11 mouse cellular contexts compared by ENCODE assay signal in genomic region chr9:23016733-23017132, GRCm38 (mm10).
DNase-seq lines count a peak whose midpoint lies in the region; ATAC-seq and TF ChIP-seq lines count a peak whose summit lies in the region.
"Had no signal": no experiment of that assay in that cellular context is flagged by ENCODE, and none has a peak within 500 bp of the region (broad histone marks: within the 10 kb centered on the region; RNA-seq: fewer than 3 reads in every experiment).

No protein-coding gene starts in this region.

- 94% methylated on average over 1 of the region's 1 CpGs for WGBS in hindbrain, postnatal 0 days
- WGBS in hindbrain, embryonic 10.5 days = 96% methylated on average over 1 of the region's 1 CpGs
- WGBS in midbrain, embryonic 11.5 days = 96% methylated on average over 1 of the region's 1 CpGs
- 95% methylated on average over 1 of the region's 1 CpGs for WGBS in midbrain, embryonic 13.5 days
- WGBS in kidney, embryonic 14.5 days = 98% methylated on average over 1 of the region's 1 CpGs

- H3K27ac ChIP-seq in hindbrain, postnatal 0 days = no peak overlapping the region
- no peak overlapping the region for H3K27ac ChIP-seq in hindbrain, embryonic 10.5 days
- H3K27ac ChIP-seq in midbrain, embryonic 11.5 days (ENCODE audit: low read depth, low read length) = no peak overlapping the region
- H3K27ac ChIP-seq in midbrain, embryonic 13.5 days = no peak overlapping the region
- no peak overlapping the region for H3K27ac ChIP-seq in kidney, embryonic 14.5 days (ENCODE audit: low read depth, low read length)
- H3K27ac ChIP-seq: intestine, embryonic 15.5 days had no signal

- H3K4me2 ChIP-seq in hindbrain, postnatal 0 days (ENCODE audit: low read depth, low read length) = no peak overlapping the region
- H3K4me2 ChIP-seq in midbrain, embryonic 11.5 days = no peak overlapping the region
- no peak overlapping the region for H3K4me2 ChIP-seq in midbrain, embryonic 13.5 days (replicated peaks)
- no peak overlapping the region for H3K4me2 ChIP-seq in kidney, embryonic 14.5 days (replicated peaks; ENCODE audit: low read depth, low read length)
- H3K4me2 ChIP-seq: intestine, embryonic 15.5 days had no signal

- H3K4me3 ChIP-seq in hindbrain, postnatal 0 days (ENCODE audit: low read length) = no peak overlapping the region
- H3K4me3 ChIP-seq in hindbrain, embryonic 10.5 days = no peak overlapping the region
- no peak overlapping the region for H3K4me3 ChIP-seq in midbrain, embryonic 11.5 days (ENCODE audit: low read depth, low read length)
- H3K4me3 ChIP-seq in midbrain, embryonic 13.5 days (replicated peaks) = no peak overlapping the region
- H3K4me3 ChIP-seq in kidney, embryonic 14.5 days (ENCODE audit: low read length) = no peak overlapping the region
- H3K4me3 ChIP-seq: intestine, embryonic 15.5 days had no signal

- H3K9ac ChIP-seq in hindbrain, postnatal 0 days (replicated peaks; ENCODE audit: low read length) = no peak overlapping the region
- H3K9ac ChIP-seq in midbrain, embryonic 11.5 days (ENCODE audit: low read length) = no peak overlapping the region
- H3K9ac ChIP-seq in midbrain, embryonic 13.5 days (replicated peaks) = no peak overlapping the region
- no peak overlapping the region for H3K9ac ChIP-seq in kidney, embryonic 14.5 days (ENCODE audit: low read depth, low read length)
- H3K9ac ChIP-seq: intestine, embryonic 15.5 days had no signal

- no peak for ATAC-seq in hindbrain, postnatal 0 days
- no peak for ATAC-seq in midbrain, embryonic 11.5 days (ENCODE audit: low FRiP score)
- ATAC-seq in midbrain, embryonic 13.5 days = no peak
- ATAC-seq in Patski = no peak
- ATAC-seq in kidney, embryonic 14.5 days (ENCODE audit: low FRiP score, low TSS enrichment) = no peak
- ATAC-seq: intestine, embryonic 15.5 days had no signal

- H3K4me1 ChIP-seq in hindbrain, postnatal 0 days (ENCODE audit: insufficient read depth, low read length) = peaks cover under 1% of the 10 kb centered on the region; the same call in 1 of the 2 replicates
- H3K4me1 ChIP-seq in hindbrain, embryonic 10.5 days (replicated peaks) = peaks cover 10% of the 10 kb centered on the region
- peaks cover 10% of the 10 kb centered on the region for H3K4me1 ChIP-seq in midbrain, embryonic 11.5 days (ENCODE audit: control insufficient read depth, insufficient read depth, low read length)
- peaks cover 9% of the 10 kb centered on the region for H3K4me1 ChIP-seq in midbrain, embryonic 13.5 days (replicated peaks)
- H3K4me1 ChIP-seq in kidney, embryonic 14.5 days (ENCODE audit: control insufficient read depth, insufficient read depth, low read length) = 0 out of 2 replicates have a peak, but pooled peaks cover 3% of the 10 kb centered on the region
- H3K4me1 ChIP-seq: intestine, embryonic 15.5 days had no signal

- in situ Hi-C loops in Patski (cut with MboI; ENCODE audit: low pct_unique_long_range_greater_than_20kb) = no loop called here

- DNase-seq in hindbrain, postnatal 0 days (ENCODE audit: low spot score) = no peak
- DNase-seq in hindbrain, embryonic 10.5 days (ENCODE audit: low spot score) = no peak
- peak; percentile 82 for DNase-seq in midbrain, embryonic 11.5 days (ENCODE audit: low spot score, missing footprints)
- DNase-seq in Patski (ENCODE audit: low read depth, low spot score) = no peak
- DNase-seq in naive thymus-derived CD4-positive, alpha-beta T cell, adult 2 months (ENCODE audit: low read depth) = peak; percentile 3
- DNase-seq in retina, embryonic 14.5 days (ENCODE audit: low spot score) = no peak
- DNase-seq: heart, postnatal 36 days; lung, adult 18-20 months had no signal

- POLR2A ChIA-PET in Patski (lab: Charles Lee) = no interaction called here

- no peaks in the 10 kb centered on the region for H3K36me3 ChIP-seq in hindbrain, postnatal 0 days (ENCODE audit: insufficient read depth, low read length)
- H3K36me3 ChIP-seq in hindbrain, embryonic 10.5 days = no peaks in the 10 kb centered on the region
- H3K36me3 ChIP-seq in midbrain, embryonic 11.5 days (ENCODE audit: control insufficient read depth, insufficient read depth, low read length) = no peaks in the 10 kb centered on the region
- no peaks in the 10 kb centered on the region for H3K36me3 ChIP-seq in midbrain, embryonic 13.5 days
- H3K36me3 ChIP-seq in kidney, embryonic 14.5 days (ENCODE audit: control insufficient read depth, insufficient read depth, low read length) = no peaks in the 10 kb centered on the region
- H3K36me3 ChIP-seq: intestine, embryonic 15.5 days had no signal

- H3K9me3 ChIP-seq in hindbrain, postnatal 0 days (ENCODE audit: low read length) = 0 out of 2 replicates have a peak, but pooled peaks cover 3% of the 10 kb centered on the region
- H3K9me3 ChIP-seq in hindbrain, embryonic 10.5 days = no peaks in the 10 kb centered on the region
- peaks cover 3% of the 10 kb centered on the region; the same call in 1 of the 2 replicates for H3K9me3 ChIP-seq in midbrain, embryonic 11.5 days (ENCODE audit: control insufficient read depth, low read length)
- H3K9me3 ChIP-seq in midbrain, embryonic 13.5 days = no peaks in the 10 kb centered on the region
- H3K9me3 ChIP-seq in kidney, embryonic 14.5 days (ENCODE audit: control insufficient read depth, low read length) = no peaks in the 10 kb centered on the region
- H3K9me3 ChIP-seq: intestine, embryonic 15.5 days had no signal

- no peaks in the 10 kb centered on the region for H3K27me3 ChIP-seq in hindbrain, postnatal 0 days (ENCODE audit: insufficient read depth, low read length)
- 0 out of 2 replicates have a peak, but pooled peaks cover 12% of the 10 kb centered on the region for H3K27me3 ChIP-seq in hindbrain, embryonic 10.5 days (ENCODE audit: insufficient read depth, poor library complexity, severe bottlenecking)
- H3K27me3 ChIP-seq in midbrain, embryonic 11.5 days (ENCODE audit: control insufficient read depth, insufficient read depth, low read length) = peaks cover 2% of the 10 kb centered on the region; the same call in 1 of the 2 replicates
- peaks cover 14% of the 10 kb centered on the region for H3K27me3 ChIP-seq in midbrain, embryonic 13.5 days
- no peaks in the 10 kb centered on the region for H3K27me3 ChIP-seq in Patski
- no peaks in the 10 kb centered on the region for H3K27me3 ChIP-seq in kidney, embryonic 14.5 days (ENCODE audit: control insufficient read depth, insufficient read depth, low read length)
- H3K27me3 ChIP-seq: intestine, embryonic 15.5 days had no signal

- CTCF ChIA-PET in Patski (lab: Charles Lee) = no interaction called here

- peak; percentile 40 for TF ChIP-seq CTCF in hindbrain, postnatal 0 days (IDR thresholded peaks at IDR 0.05; ENCODE audit: low read depth)
- TF ChIP-seq CTCF in Patski (IDR thresholded peaks at IDR 0.05) = peak; percentile 68

Comparison
In these comparisons a context has a peak if more than half of its experiments do, and no peak if none do; other contexts are left out.
1. DNase-seq: peak in midbrain, embryonic 11.5 days (single experiment) and naive thymus-derived CD4-positive, alpha-beta T cell, adult 2 months (single experiment); none in hindbrain, postnatal 0 days (single experiment), hindbrain, embryonic 10.5 days (single experiment), Patski (single experiment) and retina, embryonic 14.5 days (single experiment).